Mouse (Mus musculus): ENCODE data around the gene Ppp1r9a. TPM values are rescaled to one million over a fixed set of nuclear protein-coding genes. Genes with fewer than 3 reads are reported as not detected.

The Ppp1r9a gene
- polyA plus RNA-seq, 1 experiment, result 0.04 TPM

DNA sequence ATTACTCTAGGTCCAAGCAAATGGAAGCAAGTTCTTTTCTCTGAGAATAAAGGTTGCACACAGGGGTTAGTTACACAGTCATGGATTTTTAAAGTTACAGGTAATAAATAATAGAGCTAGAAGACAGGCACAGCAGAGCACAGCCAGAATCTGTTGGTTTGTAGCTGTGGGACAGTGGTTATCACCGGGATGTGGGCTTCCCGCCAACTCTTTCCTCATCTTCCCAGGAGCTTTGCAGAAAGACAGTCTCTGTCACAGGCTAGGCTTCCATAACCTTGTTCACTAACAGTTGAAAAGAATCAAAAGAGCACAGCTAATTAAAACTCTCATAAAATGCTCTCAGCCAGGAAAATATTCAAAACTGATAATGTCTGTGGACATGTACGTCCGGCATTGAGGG is 248.5 kb downstream of the Ppp1r9a start:
- Histone ChIP-seq H3K36me3 (ENCODE audit: control insufficient read depth, insufficient read depth) (no peaks in the 10 kb centered on the region), H3K4me3 (ENCODE audit: insufficient read depth, poor library complexity, severe bottlenecking) (no peak overlapping the region), H3K79me3 (ENCODE audit: low read depth) (no peaks in the 10 kb centered on the region), H3K79me2 (ENCODE audit: control insufficient read depth, insufficient read depth) (no peaks in the 10 kb centered on the region), H3K27me3 (ENCODE audit: control insufficient read depth, insufficient read depth, insufficient read length) (no peaks in the 10 kb centered on the region), H3ac (ENCODE audit: control insufficient read depth, insufficient read length, low read depth) (no peak overlapping the region)
- no peak for TF ChIP-seq USF1 (IDR thresholded peaks at IDR 0.05; ENCODE audit: low read depth)
- TF ChIP-seq MYOG (IDR thresholded peaks at IDR 0.05; ENCODE audit: control insufficient read depth, extremely low read depth, insufficient read length), result no peak
- TF ChIP-seq MYOD1 (IDR thresholded peaks at IDR 0.05; ENCODE audit: control insufficient read depth, insufficient read length, low read depth), result no peak
- TF ChIP-seq FOSL1 (IDR thresholded peaks at IDR 0.05; ENCODE audit: insufficient read depth, low read length, poor library complexity, severe bottlenecking), result no peak
- TF ChIP-seq CEBPB (IDR thresholded peaks at IDR 0.05; ENCODE audit: low read depth), result no peak
- no peak for TF ChIP-seq MAX (IDR thresholded peaks at IDR 0.05)
- no peak for TF ChIP-seq CTCF (IDR thresholded peaks at IDR 0.05; ENCODE audit: control insufficient read depth, insufficient read depth, insufficient read length)

DNA sequence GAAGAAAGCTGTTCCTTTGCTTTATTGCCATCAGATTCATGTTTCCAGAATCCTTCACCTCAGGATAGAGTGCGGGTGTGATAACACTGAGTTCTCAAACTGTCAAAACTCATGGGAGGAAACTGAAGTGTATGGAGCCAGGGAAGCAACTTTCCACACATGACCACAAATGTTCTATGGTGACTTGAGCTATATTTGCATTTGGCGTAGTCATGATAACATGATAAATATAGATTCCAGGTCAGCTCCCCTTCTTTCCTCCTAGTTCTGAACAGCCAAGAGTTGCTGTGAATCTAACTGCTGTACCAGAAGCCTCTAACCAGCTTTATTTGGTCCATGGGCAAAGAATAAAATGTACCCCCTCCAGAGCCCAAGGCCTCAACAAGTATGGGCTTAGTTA is 249.5 kb downstream of the Ppp1r9a start:
- H3ac ChIP-seq (ENCODE audit: control insufficient read depth, insufficient read length, low read depth), result no peak overlapping the region
- no peak overlapping the region for H3K4me3 ChIP-seq (ENCODE audit: insufficient read depth, poor library complexity, severe bottlenecking)
- TF ChIP-seq USF1 (IDR thresholded peaks at IDR 0.05; ENCODE audit: low read depth) (no peak), CEBPB (IDR thresholded peaks at IDR 0.05; ENCODE audit: low read depth) (no peak), MYOG (IDR thresholded peaks at IDR 0.05; ENCODE audit: control insufficient read depth, extremely low read depth, insufficient read length) (no peak), CTCF (IDR thresholded peaks at IDR 0.05; ENCODE audit: control insufficient read depth, insufficient read depth, insufficient read length) (no peak), MAX (IDR thresholded peaks at IDR 0.05) (no peak), FOSL1 (IDR thresholded peaks at IDR 0.05; ENCODE audit: insufficient read depth, low read length, poor library complexity, severe bottlenecking) (no peak), MYOD1 (IDR thresholded peaks at IDR 0.05; ENCODE audit: control insufficient read depth, insufficient read length, low read depth) (no peak)
- H3K79me2 ChIP-seq (ENCODE audit: control insufficient read depth, insufficient read depth), result no peaks in the 10 kb centered on the region
- H3K36me3 ChIP-seq (ENCODE audit: control insufficient read depth, insufficient read depth), result no peaks in the 10 kb centered on the region
- no peaks in the 10 kb centered on the region for H3K27me3 ChIP-seq (ENCODE audit: control insufficient read depth, insufficient read depth, insufficient read length)
- H3K79me3 ChIP-seq (ENCODE audit: low read depth), result no peaks in the 10 kb centered on the region

DNA sequence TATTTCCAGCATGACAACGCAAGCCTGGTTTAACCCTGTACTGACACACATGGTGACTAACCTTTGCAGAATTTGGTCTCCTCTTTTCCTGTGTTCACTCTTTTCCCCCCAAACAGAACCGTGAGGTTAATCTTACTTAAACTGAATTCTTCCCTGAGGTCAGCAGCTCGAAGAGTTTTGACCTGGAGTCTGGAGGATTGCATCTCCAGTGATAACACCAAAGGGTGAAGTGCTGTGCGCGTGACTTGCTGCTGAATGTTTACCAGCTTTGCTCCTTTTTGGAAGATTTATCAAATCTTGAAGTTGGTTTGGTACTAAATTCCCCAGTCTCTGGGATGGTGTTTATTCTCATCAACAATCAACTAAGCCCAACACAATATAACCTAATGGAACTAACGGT is 252.1 kb downstream of the Ppp1r9a start:
- Histone ChIP-seq H3K4me3 (ENCODE audit: insufficient read depth, poor library complexity, severe bottlenecking) (no peak overlapping the region), H3K36me3 (ENCODE audit: control insufficient read depth, insufficient read depth) (no peaks in the 10 kb centered on the region), H3ac (ENCODE audit: control insufficient read depth, insufficient read length, low read depth) (no peak overlapping the region), H3K79me2 (ENCODE audit: control insufficient read depth, insufficient read depth) (no peaks in the 10 kb centered on the region), H3K27me3 (ENCODE audit: control insufficient read depth, insufficient read depth, insufficient read length) (no peaks in the 10 kb centered on the region), H3K79me3 (ENCODE audit: low read depth) (no peaks in the 10 kb centered on the region)
- no peak for TF ChIP-seq CTCF (IDR thresholded peaks at IDR 0.05; ENCODE audit: control insufficient read depth, insufficient read depth, insufficient read length)
- no peak for TF ChIP-seq MYOD1 (IDR thresholded peaks at IDR 0.05; ENCODE audit: control insufficient read depth, insufficient read length, low read depth)
- no peak for TF ChIP-seq CEBPB (IDR thresholded peaks at IDR 0.05; ENCODE audit: low read depth)
- TF ChIP-seq MAX (IDR thresholded peaks at IDR 0.05), result no peak
- no peak for TF ChIP-seq MYOG (IDR thresholded peaks at IDR 0.05; ENCODE audit: control insufficient read depth, extremely low read depth, insufficient read length)
- TF ChIP-seq FOSL1 (IDR thresholded peaks at IDR 0.05; ENCODE audit: insufficient read depth, low read length, poor library complexity, severe bottlenecking), result no peak
- TF ChIP-seq USF1 (IDR thresholded peaks at IDR 0.05; ENCODE audit: low read depth), result no peak

DNA sequence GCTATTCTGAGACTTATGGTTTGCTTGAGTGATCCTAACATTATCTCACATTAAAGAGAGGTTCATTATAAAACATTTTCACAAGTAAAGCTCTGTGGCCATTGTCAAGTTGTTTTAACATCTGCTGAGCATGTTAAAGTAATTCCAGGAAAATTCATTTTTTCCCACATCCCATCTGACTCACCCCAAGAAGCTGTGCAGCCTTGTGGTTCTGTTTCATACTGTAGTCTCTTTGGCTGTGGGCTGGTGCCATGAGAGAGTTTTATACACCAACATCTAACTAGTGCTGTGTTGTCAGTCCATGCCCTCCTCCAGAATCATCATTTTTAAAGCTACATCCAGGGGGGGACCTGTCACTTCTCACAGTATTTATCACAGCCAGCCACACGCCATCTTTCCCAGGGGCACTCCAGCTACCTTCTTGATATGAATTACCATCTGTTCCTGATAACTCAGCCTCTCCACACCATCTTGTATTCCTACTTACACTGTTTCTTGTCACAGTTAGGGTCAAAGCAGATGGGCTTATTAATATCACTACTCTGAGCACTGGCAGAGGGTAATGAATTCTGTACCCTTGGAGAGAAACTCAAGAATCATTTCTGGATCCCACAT is 252.7 kb downstream of the Ppp1r9a start:
- H3K79me2 ChIP-seq (ENCODE audit: control insufficient read depth, insufficient read depth), result no peaks in the 10 kb centered on the region
- no peaks in the 10 kb centered on the region for H3K79me3 ChIP-seq (ENCODE audit: low read depth)
- TF ChIP-seq USF1 (IDR thresholded peaks at IDR 0.05; ENCODE audit: low read depth) (no peak), CEBPB (IDR thresholded peaks at IDR 0.05; ENCODE audit: low read depth) (no peak), MAX (IDR thresholded peaks at IDR 0.05) (no peak), MYOD1 (IDR thresholded peaks at IDR 0.05; ENCODE audit: control insufficient read depth, insufficient read length, low read depth) (no peak), CTCF (IDR thresholded peaks at IDR 0.05; ENCODE audit: control insufficient read depth, insufficient read depth, insufficient read length) (no peak), FOSL1 (IDR thresholded peaks at IDR 0.05; ENCODE audit: insufficient read depth, low read length, poor library complexity, severe bottlenecking) (no peak), MYOG (IDR thresholded peaks at IDR 0.05; ENCODE audit: control insufficient read depth, extremely low read depth, insufficient read length) (no peak)
- H3K4me3 ChIP-seq (ENCODE audit: insufficient read depth, poor library complexity, severe bottlenecking), result no peak overlapping the region
- H3K36me3 ChIP-seq (ENCODE audit: control insufficient read depth, insufficient read depth), result no peaks in the 10 kb centered on the region
- no peaks in the 10 kb centered on the region for H3K27me3 ChIP-seq (ENCODE audit: control insufficient read depth, insufficient read depth, insufficient read length)
- H3ac ChIP-seq (ENCODE audit: control insufficient read depth, insufficient read length, low read depth), result no peak overlapping the region

DNA sequence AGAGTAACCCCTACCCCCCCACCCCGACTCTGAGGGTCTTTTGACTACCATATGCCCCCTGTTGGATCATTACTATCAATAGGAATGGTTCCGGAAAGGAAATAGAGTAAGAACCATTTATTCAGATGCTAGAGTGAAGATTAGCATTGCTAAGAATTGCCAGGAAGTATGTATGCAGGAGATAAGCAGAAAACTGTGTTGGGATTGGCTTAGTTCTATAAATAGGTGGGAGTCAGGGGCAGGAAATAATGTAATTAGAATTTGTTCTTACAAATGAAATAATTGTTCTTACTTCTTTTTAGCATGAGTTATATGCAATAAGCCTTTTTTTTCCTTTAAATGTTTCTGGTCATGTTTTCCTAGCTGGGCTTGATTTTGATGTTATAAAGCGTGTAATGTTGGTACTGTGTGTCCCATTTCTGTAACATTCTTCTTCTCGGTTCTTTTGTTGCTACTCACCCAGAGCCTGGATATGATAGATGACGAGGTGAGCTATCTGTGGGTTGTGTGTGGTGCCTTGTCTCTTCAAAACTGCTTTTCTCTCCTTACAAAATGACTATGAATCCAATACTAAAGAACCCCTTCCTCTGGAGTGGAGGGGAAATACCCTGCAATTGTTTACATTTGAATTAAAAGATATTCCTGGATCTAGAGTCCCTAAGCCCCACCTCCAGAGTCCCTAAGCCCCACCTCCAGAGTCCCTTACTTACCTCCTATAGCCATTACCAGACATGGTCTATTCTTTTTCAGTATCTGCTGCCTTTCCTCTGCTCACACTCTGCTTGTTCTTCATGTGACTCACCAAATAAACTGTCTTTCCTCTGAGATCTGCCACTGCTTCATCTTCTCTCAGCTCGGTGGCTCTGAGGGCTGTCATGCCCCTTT is 254.1 kb downstream of the Ppp1r9a start:
- no peaks in the 10 kb centered on the region for H3K79me2 ChIP-seq (ENCODE audit: control insufficient read depth, insufficient read depth)
- no peak overlapping the region for H3K4me3 ChIP-seq (ENCODE audit: insufficient read depth, poor library complexity, severe bottlenecking)
- no peaks in the 10 kb centered on the region for H3K79me3 ChIP-seq (ENCODE audit: low read depth)
- no peak for TF ChIP-seq CTCF (IDR thresholded peaks at IDR 0.05; ENCODE audit: control insufficient read depth, insufficient read depth, insufficient read length)
- no peak for TF ChIP-seq MAX (IDR thresholded peaks at IDR 0.05)
- no peak for TF ChIP-seq CEBPB (IDR thresholded peaks at IDR 0.05; ENCODE audit: low read depth)
- TF ChIP-seq MYOD1 (IDR thresholded peaks at IDR 0.05; ENCODE audit: control insufficient read depth, insufficient read length, low read depth), result no peak
- TF ChIP-seq MYOG (IDR thresholded peaks at IDR 0.05; ENCODE audit: control insufficient read depth, extremely low read depth, insufficient read length), result no peak
- TF ChIP-seq USF1 (IDR thresholded peaks at IDR 0.05; ENCODE audit: low read depth), result no peak
- TF ChIP-seq FOSL1 (IDR thresholded peaks at IDR 0.05; ENCODE audit: insufficient read depth, low read length, poor library complexity, severe bottlenecking), result no peak
- H3K36me3 ChIP-seq (ENCODE audit: control insufficient read depth, insufficient read depth), result no peaks in the 10 kb centered on the region
- no peak overlapping the region for H3ac ChIP-seq (ENCODE audit: control insufficient read depth, insufficient read length, low read depth)
- no peaks in the 10 kb centered on the region for H3K27me3 ChIP-seq (ENCODE audit: control insufficient read depth, insufficient read depth, insufficient read length)
